Mouse (Mus musculus) ES-Bruce4 (cell line): Measurements from ENCODE around the gene Prox2. TPM values are rescaled to one million over a fixed set of nuclear protein-coding genes. Genes with fewer than 3 reads are reported as not detected.

Experiments
- H3K27ac ChIP-seq: 2 replicates; pipeline ENCODE4 v1.5.1; 2012; ENCODE audit warnings: low read length, inconsistent platforms; ENCODE audit not compliant: insufficient read depth
- H3K27me3 ChIP-seq: 2 replicates; pipeline ENCODE4 v1.6.1; 2012; ENCODE audit warnings: mild to moderate bottlenecking, low read length, inconsistent platforms; ENCODE audit not compliant: control insufficient read depth, poor library complexity, insufficient read depth, severe bottlenecking
- H3K36me3 ChIP-seq: 2 replicates; pipeline ENCODE4 v1.6.1; 2012; ENCODE audit warnings: inconsistent platforms, mild to moderate bottlenecking, low read length, moderate library complexity; ENCODE audit not compliant: control insufficient read depth, poor library complexity, insufficient read depth, severe bottlenecking
- H3K4me1 ChIP-seq: one replicate; pipeline ENCODE4 v1.8.1; 2011; ENCODE audit warnings: low read length; ENCODE audit not compliant: control insufficient read depth, insufficient read depth
- H3K4me3 ChIP-seq: 2 replicates; pipeline ENCODE4 v1.5.1; 2011; ENCODE audit warnings: low read depth, mild to moderate bottlenecking, low read length
- H3K9ac ChIP-seq: 2 replicates; pipeline ENCODE4 v1.6.1; 2012; ENCODE audit warnings: low read depth, mild to moderate bottlenecking, inconsistent platforms; ENCODE audit not compliant: poor library complexity, severe bottlenecking
- H3K9me3 ChIP-seq: replicated peaks from 2 replicates; pipeline ENCODE4 v1.6.1; 2012; ENCODE audit warnings: mild to moderate bottlenecking, low read length, inconsistent platforms; ENCODE audit not compliant: control insufficient read depth, poor library complexity, insufficient read depth, severe bottlenecking
- CTCF ChIP-seq: IDR thresholded peaks from one replicate; pipeline ENCODE4 v1.8.1; 2011; ENCODE audit warnings: low read depth, low read length
- EP300 ChIP-seq: IDR thresholded peaks from 2 replicates; pipeline ENCODE4 v1.6.1; 2011; ENCODE audit warnings: low read depth, low read length; ENCODE audit not compliant: insufficient read depth
- POLR2A ChIP-seq: IDR thresholded peaks from one replicate; pipeline ENCODE4 v1.8.1; 2011; ENCODE audit warnings: low read length; ENCODE audit not compliant: insufficient read depth
- polyA plus RNA-seq: library from polyadenylated mRNA; stranded (reverse); fragments of >200 nt; gene quantifications from 2 replicates; pipeline ENCODE4 v1.2.4, GENCODE M21; 2011; ENCODE audit warnings: low read depth; ENCODE audit not compliant: missing spikeins, insufficient read depth, insufficient read length

Prox2 gene
- polyA plus RNA-seq, 1 experiment = 0.73 TPM

GRCm38 (mm10) chr12:85134043-85134794 is 23.7 kb upstream of the Prox2 start:
- Histone ChIP-seq H3K9me3 (peaks cover 21% of the 10 kb centered on the region), H3K9ac (no peak overlapping the region), H3K27me3 (no peaks in the 10 kb centered on the region), H3K36me3 (peaks cover 39% of the 10 kb centered on the region), H3K4me1 (no peaks in the 10 kb centered on the region), H3K4me3 (no peak overlapping the region), H3K27ac (no peak overlapping the region)
- TF ChIP-seq POLR2A (no peak), CTCF (no peak), EP300 (no peak)

- TF ChIP-seq CTCF = no peak
- no peak for TF ChIP-seq EP300
- TF ChIP-seq POLR2A = no peak
- Histone ChIP-seq H3K4me1 (no peaks in the 10 kb centered on the region), H3K9ac (no peak overlapping the region), H3K9me3 (peaks cover 21% of the 10 kb centered on the region), H3K27me3 (no peaks in the 10 kb centered on the region), H3K27ac (no peak overlapping the region), H3K4me3 (no peak overlapping the region), H3K36me3 (peaks cover 54% of the 10 kb centered on the region)
These were observed 20.8 kb upstream of the Prox2 start for GRCm38 (mm10) chr12:85131361-85131760.

GRCm38 (mm10) chr12:85129426-85129978 is 18.9 kb upstream of the Prox2 start:
- no peaks in the 10 kb centered on the region for H3K4me1 ChIP-seq
- H3K9ac ChIP-seq = no peak overlapping the region
- TF ChIP-seq EP300 = no peak
- no peak for TF ChIP-seq CTCF
- no peak for TF ChIP-seq POLR2A
- peaks cover 21% of the 10 kb centered on the region for H3K9me3 ChIP-seq
- H3K27me3 ChIP-seq = no peaks in the 10 kb centered on the region
- no peak overlapping the region for H3K4me3 ChIP-seq
- H3K27ac ChIP-seq = no peak overlapping the region
- peaks cover 70% of the 10 kb centered on the region for H3K36me3 ChIP-seq

- H3K36me3 ChIP-seq = peaks cover 69% of the 10 kb centered on the region
- TF ChIP-seq POLR2A (no peak), CTCF (no peak), EP300 (no peak)
- no peak overlapping the region for H3K27ac ChIP-seq
- H3K4me1 ChIP-seq = no peaks in the 10 kb centered on the region
- H3K9ac ChIP-seq = no peak overlapping the region
- H3K27me3 ChIP-seq = no peaks in the 10 kb centered on the region
- H3K4me3 ChIP-seq = no peak overlapping the region
- peaks cover 21% of the 10 kb centered on the region for H3K9me3 ChIP-seq
These were observed 16.5 kb upstream of the Prox2 start for GRCm38 (mm10) chr12:85126986-85127603.

DNA sequence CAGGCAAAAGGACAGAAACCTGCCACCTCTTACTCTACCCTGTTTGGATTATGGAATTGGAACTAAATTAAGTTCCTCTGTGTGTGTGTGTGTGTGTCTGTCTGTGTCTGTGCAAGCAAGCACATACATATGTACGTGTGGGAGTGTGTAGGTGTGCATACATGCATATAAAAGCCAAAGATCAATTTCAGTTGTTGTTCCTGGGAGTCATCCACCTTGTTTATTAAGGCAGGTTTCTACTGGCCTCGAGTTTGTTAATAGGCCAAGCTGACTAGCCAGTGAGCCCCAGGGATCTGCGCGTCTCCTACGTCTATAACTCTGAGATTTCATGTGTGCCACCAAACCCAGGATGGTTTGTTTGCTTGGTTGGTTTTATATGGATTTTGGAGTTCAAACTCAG is 14.2 kb upstream of the Prox2 start:
- no peak overlapping the region for H3K4me3 ChIP-seq
- H3K9ac ChIP-seq = no peak overlapping the region
- H3K27me3 ChIP-seq = no peaks in the 10 kb centered on the region
- no peaks in the 10 kb centered on the region for H3K4me1 ChIP-seq
- peaks cover 57% of the 10 kb centered on the region for H3K36me3 ChIP-seq
- TF ChIP-seq CTCF (no peak), POLR2A (no peak), EP300 (no peak)
- no peak overlapping the region for H3K27ac ChIP-seq
- peaks cover 4% of the 10 kb centered on the region; the same call in 1 of the 2 replicates for H3K9me3 ChIP-seq

DNA sequence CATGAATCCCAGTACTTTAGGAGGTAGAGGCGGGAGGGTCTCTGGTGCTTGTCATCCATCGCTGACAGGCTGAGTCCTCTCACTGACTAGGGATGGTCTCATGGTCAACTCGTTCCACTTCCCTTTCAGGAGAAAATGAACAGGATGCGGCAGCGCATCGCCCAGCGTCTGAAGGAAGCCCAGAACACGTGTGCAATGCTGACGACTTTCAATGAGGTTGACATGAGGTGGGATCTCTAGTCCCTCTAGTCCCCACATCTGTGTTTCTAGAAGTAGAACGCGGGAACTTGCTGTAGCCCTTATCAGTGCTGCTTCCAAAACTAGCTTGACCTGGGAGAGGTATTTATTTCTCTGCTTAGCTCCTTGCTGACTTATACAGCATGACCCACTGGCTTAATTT is 13.1 kb upstream of the Prox2 start:
- TF ChIP-seq POLR2A (no peak), EP300 (no peak), CTCF (no peak)
- no peaks in the 10 kb centered on the region for H3K9me3 ChIP-seq
- no peak overlapping the region for H3K27ac ChIP-seq
- H3K27me3 ChIP-seq = no peaks in the 10 kb centered on the region
- H3K36me3 ChIP-seq = peaks cover 48% of the 10 kb centered on the region
- H3K4me3 ChIP-seq = no peak overlapping the region
- H3K9ac ChIP-seq = no peak overlapping the region
- H3K4me1 ChIP-seq = no peaks in the 10 kb centered on the region
